Mouse (Mus musculus): Measurements from ENCODE around the gene Csf2. TPM values are rescaled to one million over a fixed set of nuclear protein-coding genes. Genes with fewer than 3 reads are reported as not detected.

Csf2 gene
- total RNA-seq, 1 experiment: not detected

GRCm38 (mm10) chr11:54224475-54224986 is 24.9 kb downstream of the Csf2 start:
- H3K36me3 ChIP-seq (ENCODE audit: control insufficient read depth, insufficient read depth, low read length, poor library complexity, severe bottlenecking): no peaks in the 10 kb centered on the region
- no peak overlapping the region for H3K4me3 ChIP-seq (ENCODE audit: insufficient read depth in 1 of 2, low read depth in 1 of 2, low read length in 2 of 2, poor library complexity in 1 of 2, severe bottlenecking in 1 of 2)
- DNase-seq (ENCODE audit: low read depth, low spot score): no peak
- no peak for TF ChIP-seq ZC3H11A (IDR thresholded peaks at IDR 0.05; ENCODE audit: borderline replicate concordance, low read depth, low read length)
- no peak for TF ChIP-seq HCFC1 (IDR thresholded peaks at IDR 0.05; ENCODE audit: borderline replicate concordance, insufficient read depth, low read length)
- no peak for TF ChIP-seq CHD2 (IDR thresholded peaks at IDR 0.05; ENCODE audit: low read depth, low read length)
- TF ChIP-seq ZNF384 (IDR thresholded peaks at IDR 0.05; ENCODE audit: low read depth, low read length): no peak
- no peak for TF ChIP-seq MAFK (IDR thresholded peaks at IDR 0.05; ENCODE audit: insufficient read depth, low read depth, low read length)
- in situ Hi-C loops (cut with MboI; ENCODE audit: low sequenced_read_pairs in 2 of 2, unreplicated experiment in 2 of 2): no loop called here
- H3K9me3 ChIP-seq (ENCODE audit: control insufficient read depth, insufficient read depth, low read depth, low read length): no peaks in the 10 kb centered on the region
- H3K27ac ChIP-seq (ENCODE audit: insufficient read depth, low read depth, low read length, poor library complexity, severe bottlenecking): no peak overlapping the region
- no peak overlapping the region for H3K9ac ChIP-seq (ENCODE audit: insufficient read depth, low read depth, low read length, poor library complexity, severe bottlenecking)
- no peaks in the 10 kb centered on the region for H3K4me1 ChIP-seq (ENCODE audit: control insufficient read depth in 2 of 2, insufficient read depth in 2 of 2, low read length in 2 of 2, poor library complexity in 1 of 2)

DNA sequence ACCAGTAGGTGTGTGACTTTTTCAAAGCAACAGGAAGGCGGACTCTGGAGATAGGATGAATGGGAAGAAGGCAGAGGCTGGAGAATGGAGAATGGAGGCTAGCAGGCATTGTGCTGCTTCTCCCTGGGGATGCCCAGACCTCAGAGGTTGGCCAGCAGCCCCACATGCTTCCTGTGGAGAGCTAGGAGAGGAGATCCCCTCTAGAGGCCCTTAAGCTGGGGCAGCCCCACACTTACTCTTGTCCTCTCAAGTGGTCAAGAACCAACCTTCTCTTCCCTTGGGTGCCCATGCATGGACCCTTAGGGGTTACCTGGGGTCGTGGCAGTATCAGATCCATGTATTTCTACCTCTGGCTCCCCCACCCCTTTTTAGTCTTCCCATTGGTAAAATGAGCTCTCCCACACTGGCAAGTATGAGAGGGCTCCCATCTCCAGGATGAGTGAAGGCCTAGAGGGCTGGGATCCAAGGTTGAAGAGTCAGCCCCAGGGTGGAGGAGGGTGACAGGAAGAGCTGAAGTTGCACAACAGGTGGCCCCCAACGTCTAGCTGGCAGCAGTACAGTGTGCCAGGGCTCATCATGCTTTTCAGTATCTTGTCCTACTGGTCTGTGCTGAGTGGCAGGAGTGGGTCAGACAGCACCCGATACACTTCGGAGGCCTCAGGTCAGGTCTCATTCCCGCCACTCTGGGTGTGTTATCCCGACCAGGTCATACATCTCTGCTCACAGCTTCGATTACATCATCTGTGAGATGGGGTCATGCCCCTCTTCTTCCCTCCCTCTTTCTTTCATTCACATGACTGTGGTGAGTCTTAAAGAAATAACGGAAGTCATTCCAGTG is 25.6 kb downstream of the Csf2 start:
- no peak for DNase-seq (ENCODE audit: low read depth, low spot score)
- Histone ChIP-seq H3K4me3 (ENCODE audit: insufficient read depth in 1 of 2, low read depth in 1 of 2, low read length in 2 of 2, poor library complexity in 1 of 2, severe bottlenecking in 1 of 2) (no peak overlapping the region), H3K36me3 (ENCODE audit: control insufficient read depth, insufficient read depth, low read length, poor library complexity, severe bottlenecking) (no peaks in the 10 kb centered on the region), H3K27ac (ENCODE audit: insufficient read depth, low read depth, low read length, poor library complexity, severe bottlenecking) (no peak overlapping the region), H3K9ac (ENCODE audit: insufficient read depth, low read depth, low read length, poor library complexity, severe bottlenecking) (no peak overlapping the region), H3K9me3 (ENCODE audit: control insufficient read depth, insufficient read depth, low read depth, low read length) (no peaks in the 10 kb centered on the region), H3K4me1 (ENCODE audit: control insufficient read depth in 2 of 2, insufficient read depth in 2 of 2, low read length in 2 of 2, poor library complexity in 1 of 2) (no peaks in the 10 kb centered on the region)
- TF ChIP-seq CHD2 (IDR thresholded peaks at IDR 0.05; ENCODE audit: low read depth, low read length) (no peak), HCFC1 (IDR thresholded peaks at IDR 0.05; ENCODE audit: borderline replicate concordance, insufficient read depth, low read length) (no peak), ZNF384 (IDR thresholded peaks at IDR 0.05; ENCODE audit: low read depth, low read length) (no peak), MAFK (IDR thresholded peaks at IDR 0.05; ENCODE audit: insufficient read depth, low read depth, low read length) (no peak), ZC3H11A (IDR thresholded peaks at IDR 0.05; ENCODE audit: borderline replicate concordance, low read depth, low read length) (no peak)
- in situ Hi-C loops (cut with MboI; ENCODE audit: low sequenced_read_pairs in 2 of 2, unreplicated experiment in 2 of 2): no loop called here

GRCm38 (mm10) chr11:54219903-54220740 is 29.3 kb downstream of the Csf2 start:
- Histone ChIP-seq H3K36me3 (ENCODE audit: control insufficient read depth, insufficient read depth, low read length, poor library complexity, severe bottlenecking) (no peaks in the 10 kb centered on the region), H3K4me1 (ENCODE audit: control insufficient read depth in 2 of 2, insufficient read depth in 2 of 2, low read length in 2 of 2, poor library complexity in 1 of 2) (no peaks in the 10 kb centered on the region), H3K27ac (ENCODE audit: insufficient read depth, low read depth, low read length, poor library complexity, severe bottlenecking) (no peak overlapping the region), H3K4me3 (ENCODE audit: insufficient read depth in 1 of 2, low read depth in 1 of 2, low read length in 2 of 2, poor library complexity in 1 of 2, severe bottlenecking in 1 of 2) (no peak overlapping the region), H3K9ac (ENCODE audit: insufficient read depth, low read depth, low read length, poor library complexity, severe bottlenecking) (no peak overlapping the region), H3K9me3 (ENCODE audit: control insufficient read depth, insufficient read depth, low read depth, low read length) (no peaks in the 10 kb centered on the region)
- in situ Hi-C loops (cut with MboI; ENCODE audit: low sequenced_read_pairs in 2 of 2, unreplicated experiment in 2 of 2): no loop called here
- no peak for DNase-seq (ENCODE audit: low read depth, low spot score)
- TF ChIP-seq ZC3H11A (IDR thresholded peaks at IDR 0.05; ENCODE audit: borderline replicate concordance, low read depth, low read length) (no peak), HCFC1 (IDR thresholded peaks at IDR 0.05; ENCODE audit: borderline replicate concordance, insufficient read depth, low read length) (no peak), ZNF384 (IDR thresholded peaks at IDR 0.05; ENCODE audit: low read depth, low read length) (no peak), MAFK (IDR thresholded peaks at IDR 0.05; ENCODE audit: insufficient read depth, low read depth, low read length) (no peak), CHD2 (IDR thresholded peaks at IDR 0.05; ENCODE audit: low read depth, low read length) (no peak)

GRCm38 (mm10) chr11:54219191-54219590 is 30.3 kb downstream of the Csf2 start:
- Histone ChIP-seq H3K4me3 (ENCODE audit: insufficient read depth in 1 of 2, low read depth in 1 of 2, low read length in 2 of 2, poor library complexity in 1 of 2, severe bottlenecking in 1 of 2) (no peak overlapping the region), H3K27ac (ENCODE audit: insufficient read depth, low read depth, low read length, poor library complexity, severe bottlenecking) (no peak overlapping the region), H3K4me1 (ENCODE audit: control insufficient read depth in 2 of 2, insufficient read depth in 2 of 2, low read length in 2 of 2, poor library complexity in 1 of 2) (no peaks in the 10 kb centered on the region), H3K9me3 (ENCODE audit: control insufficient read depth, insufficient read depth, low read depth, low read length) (no peaks in the 10 kb centered on the region), H3K9ac (ENCODE audit: insufficient read depth, low read depth, low read length, poor library complexity, severe bottlenecking) (no peak overlapping the region), H3K36me3 (ENCODE audit: control insufficient read depth, insufficient read depth, low read length, poor library complexity, severe bottlenecking) (no peaks in the 10 kb centered on the region)
- TF ChIP-seq MAFK (IDR thresholded peaks at IDR 0.05; ENCODE audit: insufficient read depth, low read depth, low read length) (no peak), HCFC1 (IDR thresholded peaks at IDR 0.05; ENCODE audit: borderline replicate concordance, insufficient read depth, low read length) (no peak), CHD2 (IDR thresholded peaks at IDR 0.05; ENCODE audit: low read depth, low read length) (no peak), ZC3H11A (IDR thresholded peaks at IDR 0.05; ENCODE audit: borderline replicate concordance, low read depth, low read length) (no peak), ZNF384 (IDR thresholded peaks at IDR 0.05; ENCODE audit: low read depth, low read length) (no peak)
- in situ Hi-C loops (cut with MboI; ENCODE audit: low sequenced_read_pairs in 2 of 2, unreplicated experiment in 2 of 2): no loop called here
- no peak for DNase-seq (ENCODE audit: low read depth, low spot score)
